Mouse (Mus musculus) forebrain, embryonic 14.5 days (tissue): Measurements from ENCODE around the gene Tbcc. TPM values are rescaled to one million over a fixed set of nuclear protein-coding genes. Genes with fewer than 3 reads are reported as not detected.
"Not testable (repeated sequence)": the region's sequence is repeated elsewhere in the genome, so short reads cannot be mapped to it uniquely, and the experiment has no call there.

ENCODE experiments used
- ATAC-seq: fragments of 200-750 bp; cut with Nextera tagmentation; 2 replicates; pipeline ENCODE4 v1.8.0; 2017; ENCODE audit warnings: mild to moderate bottlenecking, moderate library complexity
- DNase-seq: peaks from one replicate; pipeline ENCODE4 v3.0.0-alpha.2; 2015; ENCODE audit warnings: low spot score
- H3K27ac ChIP-seq: fragments of 300-500 bp; sonication (generic); 2 replicates; pipeline ENCODE4 v1.5.1; 2014; ENCODE audit warnings: low read depth, mild to moderate bottlenecking, control low read depth, low read length, moderate library complexity
- H3K27me3 ChIP-seq: fragments of 300-500 bp; sonication (generic); replicated peaks from 2 replicates; pipeline ENCODE4 v1.6.1; 2014; ENCODE audit warnings: low read length, control low read depth, mixed read lengths; ENCODE audit not compliant: control insufficient read depth, insufficient read depth
- H3K36me3 ChIP-seq: fragments of 300-500 bp; sonication (generic); 2 replicates; pipeline ENCODE4 v1.6.1; 2014; ENCODE audit warnings: low read length, control low read depth; ENCODE audit not compliant: control insufficient read depth, insufficient read depth
- H3K4me1 ChIP-seq: fragments of 300-500 bp; sonication (generic); 2 replicates; pipeline ENCODE4 v1.6.1; 2014; ENCODE audit warnings: antibody characterized with exemption, low read length, control low read depth; ENCODE audit not compliant: control insufficient read depth, insufficient read depth
- H3K4me2 ChIP-seq: fragments of 300-500 bp; sonication (generic); 2 replicates; pipeline ENCODE4 v1.6.1; 2014; ENCODE audit warnings: mild to moderate bottlenecking, control low read depth, low read length
- H3K4me3 ChIP-seq: fragments of 300-500 bp; sonication (generic); 2 replicates; pipeline ENCODE4 v1.5.1; 2014; ENCODE audit warnings: low read depth, low read length, control low read depth
- H3K9ac ChIP-seq: fragments of 300-500 bp; sonication (generic); 2 replicates; pipeline ENCODE4 v1.6.1; 2014; ENCODE audit warnings: mild to moderate bottlenecking, low read length, control low read depth, moderate library complexity
- H3K9me3 ChIP-seq: fragments of 300-500 bp; sonication (generic); replicated peaks from 2 replicates; pipeline ENCODE4 v1.6.1; 2016; ENCODE audit warnings: low read length, control low read depth, mixed read lengths; ENCODE audit not compliant: control insufficient read depth
- WGBS: fragments of 180-500 bp; shearing (Covaris S2); extraction: QIAGEN DNeasy Blood & Tissue Kit; methylation state at CpG from one replicate; pipeline ENCODE4 v1.1.7; 2014; 5-methylcytosine and 5-hydroxymethylcytosine counted together
- polyA plus RNA-seq: library from polyadenylated mRNA; unstranded; fragments of >200 nt; fragmentation: Nextera tagmentation; extraction: Ambion mirVana; gene quantifications from 2 replicates; pipeline ENCODE4 v1.2.1, GENCODE M21; 2014

Tbcc gene
- 66.4 TPM in 2 replicates for polyA plus RNA-seq

DNA sequence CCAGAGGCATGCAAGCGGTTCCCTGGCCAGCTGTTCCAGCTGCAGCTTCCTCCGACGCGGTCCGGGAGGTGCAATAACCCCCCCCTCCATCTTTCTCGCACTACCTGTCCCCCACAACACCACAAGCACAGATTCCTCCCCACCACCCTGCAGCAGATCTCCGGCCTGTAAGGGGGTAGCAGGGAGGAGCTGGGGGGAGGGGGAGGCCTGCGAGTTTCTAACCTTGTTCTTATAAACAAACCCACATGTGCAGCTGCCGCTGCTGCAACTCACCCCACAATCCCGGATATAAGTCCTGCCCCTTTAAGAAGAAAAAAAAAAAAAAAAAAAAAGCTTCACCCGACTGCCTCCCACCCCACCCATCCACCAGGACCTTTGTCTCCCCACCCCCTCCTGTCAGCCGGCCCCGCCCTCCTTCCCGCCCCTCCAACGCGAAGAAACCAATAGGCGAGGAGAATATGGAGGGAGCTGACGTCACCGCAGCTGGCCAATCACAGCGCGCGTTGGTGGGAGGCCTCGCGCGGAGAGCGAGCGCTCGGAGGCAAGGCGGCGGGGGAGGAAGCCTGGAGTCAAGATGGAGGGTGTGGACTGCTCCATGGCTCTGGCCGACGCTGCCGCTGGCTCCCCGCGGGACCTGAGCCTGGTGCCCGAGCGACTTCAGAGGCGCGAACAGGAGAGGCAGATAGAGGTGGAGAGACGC is at the start of gene Tbcc:
Gene Tbcc (plus strand): TSS at position 569 of the 700 bp plus-strand sequence.
- DNase-seq (peak; percentile 99), ATAC-seq (peak; percentile 96)
- Histone ChIP-seq H3K27me3 (no peaks in the 10 kb centered on the region), H3K4me3 (peak within 1 kb of the TSS; percentile 98), H3K4me2 (peak within 1 kb of the TSS; percentile 95), H3K9ac (peak within 1 kb of the TSS; percentile 91), H3K36me3 (peaks cover 8% of the 10 kb centered on the region; the same call in 1 of the 2 replicates), H3K4me1 (peaks cover 15% of the 10 kb centered on the region), H3K27ac (peak within 1 kb of the TSS; percentile 94), H3K9me3 (no peaks in the 10 kb centered on the region)
- WGBS, result under 1% methylated on average over 40 of the region's 40 CpGs

DNA sequence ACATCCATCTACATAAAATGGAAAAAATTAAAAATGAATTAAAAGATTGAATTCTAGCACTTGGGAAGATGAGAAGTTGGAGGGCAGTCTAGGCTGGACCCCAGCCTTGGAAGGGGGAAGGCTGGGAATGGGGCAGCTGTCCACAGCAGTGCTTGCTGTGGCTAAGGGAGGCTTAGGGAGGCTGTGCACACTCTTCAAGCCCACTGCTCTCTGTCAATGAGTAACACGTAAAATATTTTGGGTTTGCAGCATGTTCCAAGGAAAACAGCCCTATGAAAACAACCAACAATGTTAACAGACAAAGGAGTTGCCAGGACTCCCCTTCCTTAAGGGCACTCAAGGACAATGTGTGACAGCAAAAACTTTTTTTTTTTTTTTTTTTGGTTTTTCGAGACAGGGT is 47.5 kb upstream of the Tbcc start:
- DNase-seq, result no peak
- Histone ChIP-seq H3K27ac (no peak overlapping the region), H3K4me1 (no peaks in the 10 kb centered on the region), H3K9ac (no peak overlapping the region), H3K9me3 (no peaks in the 10 kb centered on the region), H3K4me2 (no peak overlapping the region), H3K4me3 (no peak overlapping the region), H3K36me3 (no peaks in the 10 kb centered on the region), H3K27me3 (no peaks in the 10 kb centered on the region)
- 75% methylated on average over 2 of the region's 2 CpGs for WGBS
- ATAC-seq, result no peak

DNA sequence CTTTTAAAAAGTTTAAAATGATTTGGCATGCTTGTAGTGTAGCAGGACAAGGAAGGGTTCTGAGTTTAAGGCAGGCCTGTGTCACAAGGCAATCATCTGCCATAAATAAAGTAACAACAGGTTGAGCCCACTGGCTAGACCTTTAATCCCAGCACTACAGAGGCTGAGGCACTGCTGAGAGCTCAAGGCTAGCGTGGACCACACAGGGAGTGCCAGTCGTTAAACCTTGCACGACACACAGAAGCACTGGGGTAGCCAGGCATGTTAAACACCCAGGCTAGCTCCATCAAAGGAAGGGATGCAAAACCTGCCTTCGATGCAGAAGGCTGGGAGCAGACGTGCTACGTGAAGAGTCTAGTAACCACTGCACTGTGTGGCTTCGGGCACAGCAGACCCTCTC is 46.8 kb upstream of the Tbcc start:
- H3K27ac ChIP-seq, result no peak overlapping the region
- no peak overlapping the region for H3K9ac ChIP-seq
- H3K36me3 ChIP-seq, result no peaks in the 10 kb centered on the region
- no peak for DNase-seq
- no peaks in the 10 kb centered on the region for H3K27me3 ChIP-seq
- WGBS, result 52% methylated on average over 7 of the region's 7 CpGs
- no peak overlapping the region for H3K4me3 ChIP-seq
- H3K4me2 ChIP-seq, result no peak overlapping the region
- no peaks in the 10 kb centered on the region for H3K4me1 ChIP-seq
- ATAC-seq, result no peak
- H3K9me3 ChIP-seq, result no peaks in the 10 kb centered on the region

DNA sequence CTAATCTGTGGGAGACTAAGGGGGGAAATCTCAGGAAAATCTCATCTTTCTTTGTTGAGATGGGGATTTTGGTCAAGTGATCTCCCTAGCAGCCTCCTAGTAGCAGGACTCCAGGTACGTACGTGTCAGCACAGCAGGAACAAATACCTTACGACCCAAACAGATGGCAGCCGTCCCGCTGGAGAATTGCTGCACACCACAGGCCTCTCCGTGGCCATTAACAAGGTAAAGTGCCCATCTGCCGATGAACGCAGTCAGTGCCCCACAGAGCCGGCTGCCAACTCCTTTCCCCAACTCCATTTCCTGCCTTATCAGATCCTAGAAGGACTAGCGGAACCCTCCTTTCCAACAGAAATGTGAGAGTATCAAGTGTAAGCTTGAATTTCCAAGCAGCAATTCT is 45.7 kb upstream of the Tbcc start:
- Histone ChIP-seq H3K4me1 (no peaks in the 10 kb centered on the region), H3K36me3 (no peaks in the 10 kb centered on the region), H3K27me3 (no peaks in the 10 kb centered on the region), H3K9me3 (no peaks in the 10 kb centered on the region), H3K4me2 (no peak overlapping the region), H3K27ac (no peak overlapping the region), H3K9ac (0 out of 2 replicates have a peak overlapping the region, but pooled peaks have one; percentile 17), H3K4me3 (no peak overlapping the region)
- ATAC-seq, result no peak
- 66% methylated on average over 10 of the region's 10 CpGs for WGBS
- no peak for DNase-seq

GRCm38 (mm10) chr17:46845262-46845661 is 45.2 kb upstream of the Tbcc start:
- no peak for DNase-seq
- WGBS, result 88% methylated on average over 12 of the region's 12 CpGs
- no peak for ATAC-seq
- Histone ChIP-seq H3K9ac (no peak overlapping the region), H3K4me1 (no peaks in the 10 kb centered on the region), H3K27me3 (no peaks in the 10 kb centered on the region), H3K36me3 (no peaks in the 10 kb centered on the region), H3K27ac (no peak overlapping the region), H3K4me3 (no peak overlapping the region), H3K9me3 (no peaks in the 10 kb centered on the region), H3K4me2 (no peak overlapping the region)

- H3K9me3 ChIP-seq, H3K27ac ChIP-seq, H3K4me3 ChIP-seq, H3K4me1 ChIP-seq, H3K36me3 ChIP-seq, H3K9ac ChIP-seq, H3K4me2 ChIP-seq, H3K27me3 ChIP-seq, ATAC-seq, DNase-seq: not testable (repeated sequence)
- WGBS, result 95% methylated on average over 18 of the region's 18 CpGs
Measured at GRCm38 (mm10) chr17:46846573-46846972, 43.9 kb upstream of the Tbcc start.

GRCm38 (mm10) chr17:46847206-46847605 is 43.3 kb upstream of the Tbcc start:
- Histone ChIP-seq H3K4me3 (no peak overlapping the region), H3K4me1 (no peaks in the 10 kb centered on the region), H3K27me3 (no peaks in the 10 kb centered on the region), H3K9me3 (no peaks in the 10 kb centered on the region), H3K27ac (no peak overlapping the region), H3K36me3 (no peaks in the 10 kb centered on the region), H3K4me2 (no peak overlapping the region), H3K9ac (no peak overlapping the region)
- ATAC-seq (no peak), DNase-seq (no peak)
- WGBS, result 90% methylated on average over 7 of the region's 7 CpGs

- 53% methylated on average over 6 of the region's 6 CpGs for WGBS
- Histone ChIP-seq H3K4me2 (no peak overlapping the region), H3K27me3 (no peaks in the 10 kb centered on the region), H3K4me1 (peaks cover 8% of the 10 kb centered on the region), H3K9ac (no peak overlapping the region), H3K27ac (0 out of 2 replicates have a peak overlapping the region, but pooled peaks have one; percentile 33), H3K4me3 (no peak overlapping the region), H3K9me3 (no peaks in the 10 kb centered on the region), H3K36me3 (no peaks in the 10 kb centered on the region; the same call in 1 of the 2 replicates)
- no peak for ATAC-seq
- DNase-seq, result no peak
Measured at GRCm38 (mm10) chr17:46852725-46853124, 37.8 kb upstream of the Tbcc start.

DNA sequence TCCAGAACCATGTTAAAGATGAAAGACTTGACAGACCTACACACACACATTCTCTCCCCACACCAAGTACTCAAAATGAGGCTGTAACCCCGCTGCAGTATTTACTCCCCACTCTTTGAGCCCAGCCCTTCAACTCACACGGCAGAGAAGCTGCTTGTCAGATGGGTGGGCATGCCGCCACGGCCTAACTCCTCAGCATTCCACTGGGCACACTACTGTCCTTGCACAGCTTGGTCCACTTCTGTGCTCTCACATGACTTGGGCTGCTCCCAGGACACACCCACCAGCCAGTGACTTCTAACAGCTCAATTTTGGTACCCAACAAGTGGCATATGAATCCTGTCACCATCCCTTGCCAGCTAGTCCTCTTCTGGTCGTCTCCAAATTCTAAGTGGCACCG is 37.2 kb upstream of the Tbcc start:
- ATAC-seq, result no peak
- H3K9me3 ChIP-seq, result no peaks in the 10 kb centered on the region

More for the DNA sequence above, 37.2 kb upstream of the Tbcc start:
- H3K36me3 ChIP-seq, result no peaks in the 10 kb centered on the region; the same call in 1 of the 2 replicates
- WGBS, result 51% methylated on average over 6 of the region's 6 CpGs
- DNase-seq, result peak; percentile 33
- H3K27me3 ChIP-seq, result no peaks in the 10 kb centered on the region
- no peak overlapping the region for H3K4me3 ChIP-seq
- H3K4me2 ChIP-seq, result no peak overlapping the region
- H3K27ac ChIP-seq, result 0 out of 2 replicates have a peak overlapping the region, but pooled peaks have one; percentile 33
- H3K4me1 ChIP-seq, result peaks cover 8% of the 10 kb centered on the region
- no peak overlapping the region for H3K9ac ChIP-seq
